Mouse (Mus musculus) lung, adult 2 months (tissue): ENCODE data around the gene Aga.

Experiments used
- CTCF ChIP-seq: fragments of 200-500 bp; IDR thresholded peaks from 2 replicates; pipeline ENCODE4 v1.5.1; 2011; ENCODE audit warnings: mild to moderate bottlenecking, low read length, control low read depth; ENCODE audit not compliant: insufficient read depth
- POLR2A ChIP-seq: fragments of 200-500 bp; IDR thresholded peaks from 2 replicates; pipeline ENCODE4 v1.6.1; 2011; ENCODE audit warnings: low read depth, mild to moderate bottlenecking, control low read depth, low read length, borderline replicate concordance; ENCODE audit errors: extremely low read depth

GRCm38 (mm10) chr8:53511551-53512127 lies at the start of gene Aga:
- no peak for TF ChIP-seq CTCF
- peak; percentile 65; the same call in 1 of the 2 replicates for TF ChIP-seq POLR2A
